Mouse (Mus musculus) CD8-positive naive resting alpha-beta T cell, adult 2 months (primary cell): Measurements from ENCODE around the gene Prrx2.
A peak's percentile ranks its signal among the peaks of the same experiment; 100 is the strongest.
"Not testable (repeated sequence)": the region's sequence is repeated elsewhere in the genome, so short reads cannot be mapped to it uniquely, and the experiment has no call there.

ENCODE experiments used
- DNase-seq, 2 experiments: peaks; one replicate each; pipeline ENCODE4 v3.0.0; 2022; ENCODE audit warnings: low read depth in 2 of 2, low spot score in 2 of 2

Gene Prrx2

DNA sequence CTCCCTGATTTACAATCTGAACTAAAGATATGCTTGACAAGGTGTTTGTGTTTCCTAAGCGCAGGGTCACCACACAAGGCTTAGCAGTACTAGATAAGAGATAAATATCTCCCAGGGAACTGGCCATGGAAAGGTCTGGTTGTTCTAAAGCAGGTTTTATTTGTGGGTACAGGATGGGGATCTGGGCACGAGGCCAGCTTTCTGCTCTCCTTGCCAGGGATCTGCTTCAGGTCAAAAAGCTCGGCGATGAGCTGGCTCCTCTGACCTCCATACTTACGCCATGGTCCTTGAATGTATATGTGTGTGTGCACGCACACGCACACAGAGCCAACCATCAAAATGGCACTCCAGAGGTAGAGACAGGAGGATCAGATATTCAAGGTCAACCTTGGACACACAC is 70.2 kb downstream of the Prrx2 start:
- no peak for DNase-seq

- no peak for DNase-seq
Measured at GRCm38 (mm10) chr2:30905906-30906305, 71.1 kb downstream of the Prrx2 start.

GRCm38 (mm10) chr2:30906641-30907040 is 71.9 kb downstream of the Prrx2 start:
- no peak for DNase-seq

DNA sequence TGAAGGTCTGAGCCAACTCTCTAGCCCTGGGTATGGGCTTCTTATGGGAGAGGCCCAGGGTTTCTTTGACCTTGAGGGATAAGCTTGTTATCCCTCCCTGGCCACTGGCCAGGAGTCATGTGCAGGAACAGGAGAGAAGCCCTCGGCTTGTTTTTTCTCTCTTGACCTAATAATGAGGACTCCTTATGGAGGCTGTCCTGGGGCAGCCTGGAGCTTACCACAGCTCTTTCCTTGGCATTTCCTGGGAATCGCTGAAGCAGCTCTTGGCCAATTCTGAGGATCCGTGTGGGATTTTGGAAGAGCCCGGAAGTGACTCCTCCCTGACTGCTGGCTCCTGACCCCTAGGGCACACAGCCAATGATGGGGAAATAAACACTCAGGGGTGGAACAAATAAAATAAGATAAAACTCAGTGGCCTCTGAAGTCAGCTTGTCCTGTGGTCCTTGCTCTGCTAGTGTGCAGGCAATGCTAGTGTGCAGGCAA is 77.6 kb downstream of the Prrx2 start:
- no peak for DNase-seq

DNA sequence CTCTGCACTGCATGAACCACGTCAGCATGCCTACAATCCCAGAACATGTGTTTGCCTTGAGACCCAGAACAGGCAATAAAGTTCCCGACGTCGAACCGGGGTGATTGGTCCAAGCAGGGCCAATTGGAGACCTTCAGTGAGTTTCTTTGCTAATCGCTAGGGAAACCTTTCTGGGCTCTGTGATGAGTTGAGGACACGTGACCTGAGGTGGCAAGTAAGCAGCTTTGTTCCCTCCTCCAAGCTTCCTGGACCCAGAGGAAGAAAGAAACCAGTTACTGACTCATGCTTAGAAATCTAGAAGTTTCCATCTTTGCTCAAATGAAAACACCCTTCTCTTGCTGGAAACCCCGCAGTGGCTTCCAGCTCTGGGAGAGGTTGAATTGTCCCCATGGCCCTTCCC is 78.2 kb downstream of the Prrx2 start:
- no peak for DNase-seq

DNA sequence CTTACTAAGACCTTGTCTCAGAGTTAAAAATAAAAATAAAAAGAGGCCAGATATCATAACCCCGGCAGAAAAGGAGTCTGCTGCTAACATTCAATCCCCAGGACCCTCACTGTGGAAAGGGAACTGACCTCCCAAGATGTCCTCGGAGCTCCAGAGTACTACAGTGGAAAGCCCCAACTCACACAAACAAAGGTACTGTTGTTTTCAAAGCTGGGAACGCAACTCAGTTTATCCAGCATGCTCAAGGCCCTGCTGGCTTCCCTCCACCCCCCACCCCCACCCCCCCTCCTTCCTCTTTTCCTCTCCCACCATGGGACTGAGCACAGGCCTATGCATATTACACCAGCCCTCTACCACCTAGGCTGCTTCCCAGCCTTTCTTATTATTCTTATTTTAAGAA is 80.1 kb downstream of the Prrx2 start:
- no peak for DNase-seq

DNA sequence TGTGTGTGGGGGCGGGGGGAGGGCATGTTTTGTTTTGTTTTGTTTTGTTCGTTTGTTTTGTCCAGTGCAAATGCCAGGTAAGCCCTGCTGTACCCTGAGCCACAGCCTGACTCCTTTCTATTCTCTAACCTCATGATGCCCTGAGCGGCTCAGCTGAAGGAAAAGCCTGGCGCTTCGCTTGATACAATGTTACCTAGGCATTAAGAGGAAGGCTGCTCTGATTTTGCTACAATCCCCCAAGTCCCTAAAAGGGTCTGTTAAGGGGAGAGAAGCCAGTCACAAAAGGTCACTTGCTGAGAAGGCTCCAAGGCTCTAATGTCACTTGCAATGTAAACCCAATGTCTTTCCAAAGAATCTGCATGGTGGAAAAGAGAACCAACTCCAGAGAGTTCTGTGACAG is 80.6 kb downstream of the Prrx2 start:
- no peak for DNase-seq

DNA sequence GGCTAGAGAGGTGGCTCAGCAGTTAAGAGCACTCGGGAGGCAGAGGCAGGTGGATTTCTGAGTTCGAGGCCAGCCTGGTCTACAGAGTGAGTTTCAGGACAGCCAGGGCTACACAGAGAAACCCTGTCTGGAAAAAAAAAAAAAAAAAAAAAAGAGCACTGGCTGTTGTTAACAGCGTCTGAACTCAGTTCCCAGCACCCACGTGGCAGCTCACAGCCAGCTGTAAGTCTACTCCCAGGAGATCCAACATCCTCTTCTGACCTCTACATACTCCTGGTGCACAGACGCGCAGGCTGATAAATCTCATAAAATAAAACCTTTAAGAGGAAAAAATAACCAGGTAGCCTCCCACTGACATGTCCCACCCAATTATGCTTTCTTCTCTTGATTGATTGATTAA is 81.2 kb downstream of the Prrx2 start:
- not testable (repeated sequence) for DNase-seq

- no peak for DNase-seq
Measured at GRCm38 (mm10) chr2:30917649-30918048, 82.9 kb downstream of the Prrx2 start.

DNA sequence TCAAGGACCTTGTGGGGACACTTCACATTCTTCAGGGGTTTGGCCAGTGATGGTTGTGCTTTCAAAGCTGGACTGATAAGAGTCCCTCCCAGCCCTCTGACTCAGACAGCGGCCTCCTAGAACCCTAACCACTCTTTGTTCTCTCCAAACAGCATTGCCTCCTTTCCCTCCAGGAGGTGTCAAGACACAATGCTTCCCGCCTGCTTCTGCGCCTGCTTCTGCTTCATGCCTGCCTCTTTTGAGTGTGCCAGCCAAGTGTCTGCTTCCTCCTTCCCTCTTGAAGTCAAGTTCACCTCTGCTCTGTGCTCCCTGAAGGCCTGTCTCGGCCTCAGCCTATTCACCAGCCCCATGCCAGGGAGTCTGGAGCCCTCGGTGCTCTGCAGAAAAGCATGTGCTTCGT is 83.4 kb downstream of the Prrx2 start:
- no peak for DNase-seq

DNA sequence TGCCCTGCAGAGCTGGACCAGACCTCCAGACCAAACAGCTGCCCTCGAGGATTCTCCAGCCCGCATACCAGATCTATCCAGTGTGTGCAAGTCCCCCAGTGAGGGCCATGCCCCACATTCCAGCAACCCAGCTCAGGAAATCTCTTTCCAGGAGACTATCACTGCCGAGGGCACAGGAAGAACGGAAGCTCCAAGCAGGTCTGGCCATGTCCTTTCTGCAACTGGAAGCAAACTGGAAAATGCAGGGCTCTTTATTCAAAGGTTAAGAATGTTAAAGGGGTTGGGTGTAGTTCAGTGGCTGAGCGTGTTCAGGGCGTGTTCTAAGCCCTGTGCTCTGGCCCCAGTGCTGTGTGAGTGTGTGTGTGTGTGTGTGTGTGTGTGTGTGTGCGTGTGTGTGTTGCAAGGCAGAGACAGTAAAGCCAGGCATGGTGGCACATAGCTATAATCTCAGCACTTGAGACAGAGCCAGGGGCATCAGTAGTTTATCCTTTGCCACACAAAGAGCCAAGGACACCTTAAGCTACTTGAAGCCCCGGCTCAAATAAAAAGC is 84.1 kb downstream of the Prrx2 start:
- no peak for DNase-seq

DNA sequence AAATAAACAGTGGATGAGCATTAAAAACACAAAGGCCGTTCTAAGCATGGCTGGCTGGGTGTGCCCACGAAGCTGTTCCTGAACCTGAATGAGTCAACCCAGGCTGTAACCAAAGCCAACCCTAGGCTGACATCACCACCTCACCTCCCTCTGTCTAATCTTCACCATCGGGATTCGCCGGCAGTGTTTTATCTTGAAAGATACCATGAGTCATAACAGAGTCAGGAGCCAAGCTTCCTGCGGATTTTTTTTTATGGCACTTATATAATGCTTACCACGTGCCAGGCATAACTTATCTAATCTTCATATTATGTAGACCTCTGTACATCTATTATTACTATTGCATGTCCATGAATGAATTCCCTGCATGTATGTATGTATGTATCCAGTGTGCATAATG is 85.4 kb downstream of the Prrx2 start:
- no peak for DNase-seq

- DNase-seq, result no peak
Measured at GRCm38 (mm10) chr2:30923099-30923498, 88.3 kb downstream of the Prrx2 start.

DNA sequence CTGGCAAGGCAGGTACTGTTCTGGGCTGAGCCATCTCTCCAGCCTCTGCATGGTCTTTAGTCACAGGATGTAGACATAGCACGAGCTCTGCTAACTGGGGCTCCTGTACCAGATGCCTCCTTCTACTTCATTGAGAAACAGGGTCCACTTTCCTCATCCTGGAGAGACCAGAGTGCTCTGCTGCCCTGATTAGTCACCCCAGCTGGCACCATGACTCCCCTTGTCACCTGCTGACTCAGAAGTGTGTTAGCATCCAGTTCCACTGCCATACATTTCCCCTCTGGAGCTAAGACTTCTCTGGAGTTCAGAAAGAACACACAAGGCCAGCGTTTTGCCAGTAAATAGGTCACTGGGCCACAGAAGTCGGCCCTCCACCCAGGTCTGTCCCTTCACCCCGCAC is 90.4 kb downstream of the Prrx2 start:
- DNase-seq, result no peak

- no peak for DNase-seq
Measured at GRCm38 (mm10) chr2:30926381-30926780, 91.6 kb downstream of the Prrx2 start.

- DNase-seq, result no peak
Measured at GRCm38 (mm10) chr2:30927151-30927781, 92.5 kb downstream of the Prrx2 start.

- DNase-seq, result peak; percentile 57 to 74
Measured at GRCm38 (mm10) chr2:30927844-30928628, 93.3 kb downstream of the Prrx2 start.

- DNase-seq, result no peak
Measured at GRCm38 (mm10) chr2:30928893-30929482, 94.2 kb downstream of the Prrx2 start.

- DNase-seq, result peak in 1 of 2 experiments; percentile 26
Measured at GRCm38 (mm10) chr2:30929483-30930045, 94.8 kb downstream of the Prrx2 start, which contains the start of gene Ptges. TSS of gene Ptges (minus strand) at chr2:30929863.

DNA sequence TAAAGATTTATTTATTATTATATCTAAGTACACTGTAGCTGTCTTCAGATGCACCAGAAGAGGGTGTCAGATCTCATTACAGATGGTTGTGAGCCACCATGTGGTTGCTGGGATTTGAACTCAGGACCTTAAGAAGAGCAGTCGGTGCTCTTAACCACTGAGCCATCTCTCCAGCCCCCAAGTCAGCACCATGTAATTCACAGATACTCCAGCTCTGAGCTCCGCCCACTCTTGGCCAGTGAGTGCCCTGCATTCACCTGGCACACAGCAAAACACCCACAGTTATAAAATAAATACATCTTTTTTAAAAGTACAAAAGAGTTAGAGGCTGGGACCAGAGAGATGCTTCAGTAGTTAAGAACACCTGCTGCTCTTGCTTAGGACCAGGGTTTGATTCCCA is 96.1 kb downstream of the Prrx2 start:
- not testable (repeated sequence) for DNase-seq
